Mouse (Mus musculus) skeletal muscle tissue, adult 2 months (tissue): Measurements from ENCODE around the gene Olfr605.
"Not testable (repeated sequence)": the region's sequence is repeated elsewhere in the genome, so short reads cannot be mapped to it uniquely, and the experiment has no call there.

Experiments used
- DNase-seq: peaks from one replicate; pipeline ENCODE4 v3.0.0-alpha.2; 2012; ENCODE audit warnings: low read depth, low spot score

The Olfr605 gene

DNA sequence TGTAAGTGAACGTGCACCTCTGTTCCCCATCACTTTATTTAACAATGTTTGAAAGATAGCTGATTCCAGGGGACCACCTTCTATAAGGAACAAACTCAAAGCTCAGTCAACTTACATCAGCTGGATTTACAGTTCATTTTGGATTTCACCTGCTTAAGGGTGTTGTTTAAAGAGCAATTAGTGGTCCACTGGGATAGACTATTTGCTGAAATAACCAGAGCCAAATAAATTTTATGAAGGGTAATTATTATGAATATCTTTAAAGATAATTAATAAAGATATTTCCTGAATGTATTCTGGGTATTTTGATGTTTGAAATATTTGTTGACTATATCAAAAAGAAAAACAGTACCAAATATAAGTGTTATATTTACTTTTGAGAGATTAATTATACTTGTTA, at the start of gene Olfr605:
TSS of gene Olfr605 (minus strand) at position 101 of the 400 bp plus-strand sequence.
- no peak for DNase-seq

DNA sequence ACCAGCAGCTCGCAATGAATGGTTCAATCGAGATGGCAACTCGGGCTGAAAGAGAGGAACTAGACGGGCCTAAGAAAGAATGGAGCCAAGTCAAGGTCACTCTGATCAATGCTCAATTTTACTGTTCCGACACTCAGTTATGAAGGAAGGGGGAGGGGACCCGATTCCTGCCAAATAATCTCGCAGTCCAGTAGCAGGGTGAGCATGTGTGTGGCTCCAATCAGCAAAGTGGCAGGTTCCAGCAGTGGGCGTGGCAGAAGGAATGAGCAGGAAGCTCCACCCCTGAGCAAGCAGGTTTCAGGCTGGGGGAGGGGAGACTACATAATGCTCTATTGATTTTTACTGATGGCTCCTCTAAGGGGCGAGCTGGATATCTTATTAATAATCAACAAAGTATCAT, 31.9 kb upstream of the Olfr605 start:
- DNase-seq: not testable (repeated sequence)

- DNase-seq: no peak
These were observed 24.3 kb upstream of the Olfr605 start, which contains the start of gene Olfr608 for GRCm38 (mm10) chr7:103469577-103469976. Gene Olfr608, plus strand, starts transcription at chr7:103469877.

DNA sequence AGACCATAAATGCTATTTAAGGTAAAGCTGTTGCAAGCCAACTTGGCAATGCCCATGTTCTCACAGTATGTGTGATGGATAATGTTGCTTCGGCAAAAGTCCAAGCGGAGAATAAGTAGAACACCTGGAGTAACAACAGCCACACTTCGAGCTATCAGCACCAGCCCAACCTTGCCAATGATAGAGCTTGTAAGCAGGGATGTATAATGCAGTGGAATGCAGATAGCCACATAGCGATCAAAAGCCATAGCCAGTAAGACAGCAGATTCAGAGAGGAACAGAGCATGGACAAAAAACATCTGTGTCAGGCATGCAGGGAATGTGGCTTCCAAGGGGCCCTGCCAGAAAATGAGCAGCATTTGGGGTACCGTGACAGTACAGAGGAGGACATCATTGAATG, 15.4 kb upstream of the Olfr605 start:
- DNase-seq: no peak

GRCm38 (mm10) chr7:103448746-103449145, 3.5 kb upstream of the Olfr605 start, which contains the start of gene Olfr606:
Gene Olfr606, plus strand, starts transcription at chr7:103449046.
- no peak for DNase-seq

DNA sequence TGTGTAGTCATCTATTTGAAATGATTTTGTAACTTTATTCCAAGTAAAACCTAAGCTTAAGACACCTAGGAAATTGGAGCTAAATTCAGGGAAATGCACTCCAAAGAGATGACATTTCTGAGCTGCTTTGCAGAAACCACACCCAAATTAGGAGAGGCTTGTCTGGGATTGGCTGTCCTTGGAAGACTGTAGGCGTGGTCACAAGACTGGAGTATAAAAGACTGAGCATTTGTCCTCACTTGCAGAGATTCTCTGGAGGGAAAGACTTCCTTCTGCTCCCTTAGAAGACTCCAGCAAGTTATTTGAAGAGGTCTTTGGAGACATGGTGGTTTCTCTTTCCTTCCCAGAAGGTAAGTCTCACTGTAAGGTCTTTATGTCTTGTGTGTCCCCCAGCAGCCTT, 30.5 kb downstream of the Olfr605 start, which contains the start of gene Usp17lc:
TSS of gene Usp17lc (plus strand) at position 301 of the 400 bp plus-strand sequence.
- not testable (repeated sequence) for DNase-seq

GRCm38 (mm10) chr7:103406521-103407055, 38.7 kb downstream of the Olfr605 start:
- not testable (repeated sequence) for DNase-seq

GRCm38 (mm10) chr7:103398981-103399380, 46.3 kb downstream of the Olfr605 start:
- no peak for DNase-seq

- no peak for DNase-seq
These were observed 47.5 kb downstream of the Olfr605 start for GRCm38 (mm10) chr7:103397758-103398157.
